Mouse (Mus musculus): ENCODE data around the gene Rpl18.

DNA sequence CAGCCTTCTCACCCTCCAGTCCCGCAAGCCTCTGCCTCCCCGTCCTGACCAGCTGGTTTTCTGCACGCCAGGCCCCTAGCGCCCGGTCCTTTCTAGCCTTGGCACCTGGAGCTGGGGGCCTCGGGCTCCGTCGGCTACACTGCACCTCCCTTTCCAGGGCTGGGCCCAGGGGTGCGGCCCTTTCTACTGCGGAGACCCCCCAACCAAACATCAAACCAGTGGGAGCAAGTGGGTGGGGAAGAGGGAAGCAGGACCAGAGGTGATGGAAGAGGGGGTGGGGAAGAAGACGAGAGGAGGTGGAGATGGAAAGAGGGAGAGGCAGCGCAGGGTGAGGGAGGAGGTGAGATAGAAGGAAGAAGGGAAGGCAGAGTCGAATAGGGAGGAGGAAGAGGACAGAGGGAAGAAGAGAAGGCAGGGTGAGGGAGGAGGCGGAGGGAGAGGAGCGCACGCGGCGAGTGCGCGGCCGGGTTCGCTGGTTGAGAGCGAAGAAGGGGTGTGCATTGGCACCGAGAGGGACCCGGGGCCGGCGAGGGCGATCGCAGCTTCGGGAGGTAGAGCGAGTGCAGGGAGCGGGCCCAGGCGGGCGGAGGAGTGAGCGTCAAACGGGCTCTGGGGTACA is 15.6 kb upstream of the Rpl18 start, which contains the start of gene Car11:
- TF ChIP-seq MAFK (IDR thresholded peaks at IDR 0.05; ENCODE audit: insufficient read depth, low read depth, low read length) (no peak), ZNF384 (IDR thresholded peaks at IDR 0.05; ENCODE audit: low read depth, low read length) (no peak)
